Mouse (Mus musculus) liver, embryonic 14.5 days (tissue): ENCODE data around the gene Slc4a3. TPM values are rescaled to one million over a fixed set of nuclear protein-coding genes. Genes with fewer than 3 reads are reported as not detected.
A peak's percentile ranks its signal among the peaks of the same experiment; 100 is the strongest.

Experiments used
- ATAC-seq: fragments of 200-750 bp; cut with Nextera tagmentation; 2 replicates; pipeline ENCODE4 v1.8.0; 2017; ENCODE audit warnings: moderate number of reproducible peaks, mild to moderate bottlenecking, moderate library complexity; ENCODE audit not compliant: insufficient read depth
- DNase-seq, 3 experiments: peaks; one replicate each; pipeline ENCODE4 v3.0.0-alpha.2; 2012 to 2013; ENCODE audit warnings: low read depth in 3 of 3, low spot score in 3 of 3
- H3K27ac ChIP-seq: fragments of 300-500 bp; sonication (generic); 2 replicates; pipeline ENCODE4 v1.5.1; 2014; ENCODE audit warnings: moderate library complexity, mild to moderate bottlenecking, control low read depth, inconsistent platforms
- H3K27me3 ChIP-seq: fragments of 300-500 bp; sonication (generic); 2 replicates; pipeline ENCODE4 v1.6.1; 2014; ENCODE audit warnings: mild to moderate bottlenecking, low read length, moderate library complexity; ENCODE audit not compliant: control insufficient read depth, insufficient read depth
- H3K36me3 ChIP-seq: fragments of 300-500 bp; sonication (generic); replicated peaks from 2 replicates; pipeline ENCODE4 v1.6.1; 2014; ENCODE audit warnings: low read depth; ENCODE audit not compliant: control insufficient read depth, insufficient read depth
- H3K4me1 ChIP-seq, 2 experiments: fragments of 200-500 bp in 1 of 2; fragments of 300-500 bp in 1 of 2; sonication (generic) in 1 of 2; replicated peaks; 2 replicates each; pipeline ENCODE4 v1.6.1; 2012 to 2014; ENCODE audit warnings: antibody characterized with exemption in 1 of 2, inconsistent platforms in 1 of 2, low read length in 1 of 2; ENCODE audit not compliant: control insufficient read depth in 2 of 2, insufficient read depth in 2 of 2
- H3K4me2 ChIP-seq: fragments of 300-500 bp; sonication (generic); 2 replicates; pipeline ENCODE4 v1.6.1; 2014; ENCODE audit warnings: low read depth, mild to moderate bottlenecking, control low read depth, moderate library complexity
- H3K4me3 ChIP-seq, 2 experiments: fragments of 200-500 bp in 1 of 2; fragments of 300-500 bp in 1 of 2; sonication (generic) in 1 of 2; 2 replicates each; pipeline ENCODE4 v1.5.1; 2012 to 2014; ENCODE audit warnings: low read depth in 2 of 2, low read length in 2 of 2, mild to moderate bottlenecking in 2 of 2, control low read depth in 1 of 2, inconsistent platforms in 1 of 2, moderate library complexity in 1 of 2; ENCODE audit not compliant: insufficient read depth in 1 of 2
- H3K9ac ChIP-seq: fragments of 300-500 bp; sonication (generic); replicated peaks from 2 replicates; pipeline ENCODE4 v1.6.1; 2014; ENCODE audit warnings: mild to moderate bottlenecking, control low read depth, moderate library complexity
- H3K9me3 ChIP-seq: fragments of 300-500 bp; sonication (generic); 2 replicates; pipeline ENCODE4 v1.6.1; 2016; ENCODE audit warnings: low read length, mixed read lengths; ENCODE audit not compliant: control insufficient read depth
- CTCF ChIP-seq: IDR thresholded peaks from 2 replicates; pipeline ENCODE4 v1.5.1; 2016; ENCODE audit warnings: antibody characterized with exemption, low read depth, control low read depth
- EP300 ChIP-seq: IDR thresholded peaks from 2 replicates; pipeline ENCODE4 v1.6.1; 2016; ENCODE audit warnings: antibody characterized with exemption, low read depth
- WGBS: fragments of 180-500 bp; shearing (Covaris S2); extraction: QIAGEN DNeasy Blood & Tissue Kit; methylation state at CpG from one replicate; pipeline ENCODE4 v1.1.7; 2014; ENCODE audit not compliant: insufficient replicate concordance; 5-methylcytosine and 5-hydroxymethylcytosine counted together
- polyA plus RNA-seq, 2 experiments: library from polyadenylated mRNA; depleted of rRNA in 1 of 2; stranded (reverse) in 1 of 2; unstranded in 1 of 2; fragments of >200 nt; fragmentation: Nextera tagmentation in 1 of 2; extraction: Ambion mirVana in 1 of 2; gene quantifications; 2 replicates each; pipeline versions ENCODE4 v1.2.1 to v1.2.3; 2012 to 2014

The Slc4a3 gene
- polyA plus RNA-seq, 2 experiments = 0.44 to 1.2 TPM

DNA sequence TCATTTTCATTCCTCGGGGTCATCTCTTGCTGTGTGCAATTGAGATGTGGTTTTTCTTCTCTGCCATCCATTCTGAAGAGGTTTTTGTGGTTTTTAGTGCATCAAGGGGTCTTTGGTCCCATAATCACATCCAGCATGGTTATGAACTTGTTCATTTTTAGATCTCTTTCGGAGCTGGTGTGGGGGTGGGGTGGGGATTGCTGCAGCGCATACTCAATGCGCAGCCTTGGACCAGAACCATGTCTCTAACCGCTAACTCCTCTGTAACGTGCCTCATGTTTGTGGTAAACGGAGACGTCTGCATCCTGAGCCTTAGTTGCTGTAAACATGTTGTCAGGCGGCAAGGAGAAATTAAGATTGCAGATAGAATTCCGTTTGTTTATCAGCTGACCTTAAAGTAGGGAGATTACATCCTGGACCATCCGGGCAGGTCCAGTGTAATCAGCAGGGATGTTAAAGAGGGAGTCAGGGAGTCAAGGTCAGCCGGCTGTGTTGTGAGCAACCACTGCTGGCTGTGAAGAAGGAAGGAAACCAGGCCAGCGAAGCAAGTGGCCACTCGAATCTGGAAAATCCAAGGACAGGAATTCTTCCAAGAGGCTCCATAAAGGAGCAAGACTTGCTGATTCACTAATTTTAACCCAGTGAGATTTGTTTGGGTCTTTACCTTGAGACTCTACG, 29.2 kb upstream of the Slc4a3 start:
- Histone ChIP-seq H3K27me3 (no peaks in the 10 kb centered on the region), H3K9me3 (no peaks in the 10 kb centered on the region), H3K4me1 (peaks cover 0 to 7% of the 10 kb centered on the region in 2 experiments; a peak in 3 of 4 replicates), H3K36me3 (no peaks in the 10 kb centered on the region), H3K27ac (no peak overlapping the region), H3K4me3 (no peak overlapping the region), H3K9ac (no peak overlapping the region), H3K4me2 (no peak overlapping the region)
- WGBS = 51% methylated on average over 15 of the region's 15 CpGs
- ATAC-seq (no peak), DNase-seq (no peak)
- no peak for TF ChIP-seq EP300
- TF ChIP-seq CTCF = no peak

DNA sequence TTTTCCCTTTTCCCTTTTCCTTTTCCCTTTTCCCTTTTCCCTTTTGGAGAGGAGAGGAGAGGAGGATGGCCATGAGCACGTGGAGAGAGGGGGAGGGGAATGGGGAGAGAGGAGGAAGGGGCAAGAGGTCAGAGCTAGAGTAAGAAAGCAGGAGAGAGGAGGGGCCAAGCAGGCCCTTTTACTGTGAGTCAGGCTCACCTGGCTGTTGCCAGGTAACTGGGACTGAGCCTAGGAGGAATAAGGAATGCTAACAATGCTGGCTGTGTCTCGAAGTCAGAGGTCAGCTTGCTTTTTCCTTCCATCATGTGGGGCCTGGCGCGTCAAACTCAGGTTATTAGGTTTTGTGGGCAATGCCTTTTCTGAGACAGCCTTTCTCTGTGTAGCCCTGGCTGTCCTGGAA, 28.1 kb upstream of the Slc4a3 start:
- DNase-seq (no peak), ATAC-seq (no peak)
- no peak overlapping the region for H3K4me3 ChIP-seq
- TF ChIP-seq EP300 = no peak
- TF ChIP-seq CTCF = no peak
- no peak overlapping the region for H3K9ac ChIP-seq
- no peak overlapping the region for H3K27ac ChIP-seq
- H3K4me2 ChIP-seq = no peak overlapping the region
- H3K9me3 ChIP-seq = no peaks in the 10 kb centered on the region
- H3K27me3 ChIP-seq = no peaks in the 10 kb centered on the region
- H3K36me3 ChIP-seq = no peaks in the 10 kb centered on the region
- 68% methylated on average over 4 of the region's 4 CpGs for WGBS
- peaks cover 7 to 9% of the 10 kb centered on the region in 2 experiments; a peak in 3 of 4 replicates for H3K4me1 ChIP-seq

- Histone ChIP-seq H3K4me3 (no peak overlapping the region), H3K4me1 (peaks cover 7 to 9% of the 10 kb centered on the region in 2 experiments; a peak in 3 of 4 replicates), H3K4me2 (no peak overlapping the region), H3K27ac (no peak overlapping the region), H3K9me3 (no peaks in the 10 kb centered on the region), H3K9ac (no peak overlapping the region), H3K36me3 (no peaks in the 10 kb centered on the region), H3K27me3 (no peaks in the 10 kb centered on the region)
- ATAC-seq (no peak), DNase-seq (no peak)
- WGBS = 68% methylated on average over 4 of the region's 4 CpGs
- TF ChIP-seq EP300 = no peak
- TF ChIP-seq CTCF = no peak
Measured at GRCm38 (mm10) chr1:75518427-75518826, 27.6 kb upstream of the Slc4a3 start.

DNA sequence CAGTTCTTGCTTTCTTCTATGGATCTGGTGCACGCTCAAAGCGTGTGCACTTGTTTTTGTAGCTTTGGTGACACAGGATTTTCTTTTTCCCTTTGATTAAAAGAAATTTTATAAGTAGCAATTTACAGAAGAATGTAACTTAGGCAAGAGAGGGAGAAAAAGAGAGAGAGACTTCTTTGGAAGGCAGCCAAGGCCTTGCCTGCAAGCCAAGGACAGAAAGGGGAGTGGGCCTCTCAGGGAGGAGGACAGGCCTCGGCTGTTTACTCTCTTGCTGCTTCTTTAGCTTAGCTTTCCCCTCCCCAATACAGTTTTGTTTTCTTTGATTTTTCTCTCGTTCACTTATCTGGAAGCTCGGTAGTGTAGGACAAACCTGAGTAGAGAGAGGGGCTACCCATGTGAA, 26.5 kb upstream of the Slc4a3 start:
- no peaks in the 10 kb centered on the region for H3K9me3 ChIP-seq
- no peaks in the 10 kb centered on the region for H3K36me3 ChIP-seq
- DNase-seq (no peak), ATAC-seq (no peak)
- no peak overlapping the region for H3K27ac ChIP-seq
- no peaks in the 10 kb centered on the region for H3K27me3 ChIP-seq
- H3K9ac ChIP-seq = no peak overlapping the region
- H3K4me2 ChIP-seq = no peak overlapping the region
- no peak overlapping the region for H3K4me3 ChIP-seq
- TF ChIP-seq EP300 (no peak), CTCF (no peak)
- H3K4me1 ChIP-seq = peaks cover 7 to 9% of the 10 kb centered on the region in 2 experiments; a peak in 3 of 4 replicates
- 60% methylated on average over 5 of the region's 5 CpGs for WGBS

DNA sequence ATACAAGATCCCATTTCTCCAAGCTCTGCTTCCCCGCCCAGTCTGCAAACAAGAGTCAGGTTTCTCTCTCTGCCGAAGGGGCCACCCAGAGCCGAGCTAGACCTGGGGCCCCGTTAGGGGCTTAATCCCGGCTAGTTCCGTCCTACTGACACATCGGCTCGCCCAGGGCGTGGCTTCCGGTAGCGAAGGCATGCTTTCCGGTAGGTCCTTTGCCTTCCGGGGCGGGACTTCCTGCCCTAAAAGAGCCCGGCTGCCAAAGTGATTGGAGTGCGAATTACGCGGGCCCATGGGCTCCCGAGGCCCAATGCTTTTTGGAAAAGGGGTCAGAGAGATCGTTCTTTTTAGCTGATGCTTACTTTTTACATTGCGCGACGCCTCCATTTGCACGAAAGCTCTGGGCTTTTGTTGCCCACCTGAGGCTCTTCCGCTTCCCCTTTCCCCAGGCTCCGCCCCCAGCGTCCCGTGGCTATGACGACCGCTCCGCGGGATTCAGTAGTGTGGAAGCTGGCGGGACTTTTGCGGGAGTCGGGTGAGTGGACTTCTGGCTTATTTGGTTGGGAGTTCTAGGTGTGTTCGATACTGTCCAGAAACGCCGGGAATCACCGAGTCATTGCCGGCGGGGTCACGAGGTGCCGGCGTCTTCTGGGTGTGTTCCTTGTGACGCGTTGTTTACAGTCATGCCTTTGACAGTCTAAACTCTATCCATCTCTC, 24.6 kb upstream of the Slc4a3 start, which contains the start of gene Stk11ip:
TSS of gene Stk11ip (plus strand) at position 209 of the 711 bp plus-strand sequence.
- WGBS = under 1% methylated on average over 46 of the region's 46 CpGs
- Histone ChIP-seq H3K36me3 (no peaks in the 10 kb centered on the region), H3K4me2 (peak within 1 kb of the TSS; percentile 87), H3K4me3 (peak within 1 kb of the TSS; percentile 89 to 90), H3K9me3 (no peaks in the 10 kb centered on the region), H3K4me1 (peaks cover 7 to 9% of the 10 kb centered on the region in 2 experiments; a peak in 3 of 4 replicates), H3K27me3 (no peaks in the 10 kb centered on the region), H3K27ac (peak within 1 kb of the TSS; percentile 77), H3K9ac (peak within 1 kb of the TSS; percentile 70)
- DNase-seq = peak; percentile 84 to 90 (median 87)
- peak; percentile 96 for ATAC-seq
- no peak for TF ChIP-seq EP300
- TF ChIP-seq CTCF = no peak
